Mouse (Mus musculus) midbrain, embryonic 15.5 days (tissue): ENCODE data around the gene Fam178b. TPM values are rescaled to one million over a fixed set of nuclear protein-coding genes. Genes with fewer than 3 reads are reported as not detected.

Experiments used
- ATAC-seq: fragments of 200-750 bp; cut with Nextera tagmentation; replicated peaks from 2 replicates; pipeline ENCODE4 v1.8.0; 2017; ENCODE audit warnings: moderate TSS enrichment
- H3K27ac ChIP-seq: fragments of 300-500 bp; sonication (generic); 2 replicates; pipeline ENCODE4 v1.5.1; 2015; ENCODE audit warnings: mild to moderate bottlenecking, inconsistent platforms
- H3K27me3 ChIP-seq: fragments of 300-500 bp; sonication (generic); replicated peaks from 2 replicates; pipeline ENCODE4 v1.6.1; 2015; ENCODE audit warnings: inconsistent platforms
- H3K36me3 ChIP-seq: fragments of 300-500 bp; sonication (generic); replicated peaks from 2 replicates; pipeline ENCODE4 v1.6.1; 2015; ENCODE audit warnings: inconsistent platforms
- H3K4me1 ChIP-seq: fragments of 300-500 bp; sonication (generic); 2 replicates; pipeline ENCODE4 v1.6.1; 2015; ENCODE audit warnings: inconsistent platforms
- H3K4me2 ChIP-seq: fragments of 300-500 bp; sonication (generic); 2 replicates; pipeline ENCODE4 v1.6.1; 2015; ENCODE audit warnings: inconsistent platforms, mild to moderate bottlenecking, moderate library complexity
- H3K4me3 ChIP-seq: fragments of 300-500 bp; sonication (generic); 2 replicates; pipeline ENCODE4 v1.5.1; 2015; ENCODE audit warnings: mild to moderate bottlenecking, inconsistent platforms
- H3K9ac ChIP-seq: fragments of 300-500 bp; sonication (generic); 2 replicates; pipeline ENCODE4 v1.6.1; 2015; ENCODE audit warnings: mild to moderate bottlenecking, inconsistent platforms
- H3K9me3 ChIP-seq: fragments of 300-500 bp; sonication (generic); 2 replicates; pipeline ENCODE4 v1.6.1; 2016; ENCODE audit warnings: inconsistent platforms
- WGBS: fragments of 180-500 bp; shearing (Covaris S2); methylation state at CpG from one replicate; pipeline ENCODE4 v1.1.7; 2015; ENCODE audit warnings: mixed read lengths; 5-methylcytosine and 5-hydroxymethylcytosine counted together
- polyA plus RNA-seq: library from polyadenylated mRNA; unstranded; fragments of >200 nt; fragmentation: Nextera tagmentation; extraction: Ambion mirVana; gene quantifications from 2 replicates; pipeline ENCODE4 v1.2.1, GENCODE M21; 2015

The Fam178b gene
- polyA plus RNA-seq, 1 experiment from 2014 or later, result not detected

GRCm38 (mm10) chr1:36563197-36563596, 119.8 kb downstream of the Fam178b start:
- H3K9me3 ChIP-seq, result no peaks in the 10 kb centered on the region
- H3K4me1 ChIP-seq, result peaks cover 10% of the 10 kb centered on the region
- no peaks in the 10 kb centered on the region for H3K27me3 ChIP-seq
- WGBS, result 88% methylated on average over 2 of the region's 2 CpGs
- ATAC-seq, result no peak
- H3K27ac ChIP-seq, result no peak overlapping the region
- H3K9ac ChIP-seq, result no peak overlapping the region
- H3K4me2 ChIP-seq, result no peak overlapping the region
- H3K4me3 ChIP-seq, result no peak overlapping the region
- H3K36me3 ChIP-seq, result no peaks in the 10 kb centered on the region

- H3K27me3 ChIP-seq, result no peaks in the 10 kb centered on the region
- no peak for ATAC-seq
- H3K4me3 ChIP-seq, result no peak overlapping the region
- H3K4me2 ChIP-seq, result no peak overlapping the region
- no peaks in the 10 kb centered on the region for H3K9me3 ChIP-seq
- WGBS, result 75% methylated on average over 4 of the region's 4 CpGs
- H3K9ac ChIP-seq, result no peak overlapping the region
- H3K4me1 ChIP-seq, result peaks cover 10% of the 10 kb centered on the region
- H3K36me3 ChIP-seq, result no peaks in the 10 kb centered on the region
- no peak overlapping the region for H3K27ac ChIP-seq
These were observed 120.6 kb downstream of the Fam178b start for GRCm38 (mm10) chr1:36562388-36562787.

GRCm38 (mm10) chr1:36560903-36561302, 122.1 kb downstream of the Fam178b start:
- no peaks in the 10 kb centered on the region for H3K9me3 ChIP-seq

GRCm38 (mm10) chr1:36559888-36560287, 123.1 kb downstream of the Fam178b start:
- no peaks in the 10 kb centered on the region for H3K36me3 ChIP-seq

More at GRCm38 (mm10) chr1:36560903-36561302, 122.1 kb downstream of the Fam178b start:
- no peaks in the 10 kb centered on the region for H3K36me3 ChIP-seq
- no peak for ATAC-seq
- H3K4me2 ChIP-seq, result no peak overlapping the region
- no peak overlapping the region for H3K4me3 ChIP-seq
- no peaks in the 10 kb centered on the region for H3K27me3 ChIP-seq
- 62% methylated on average over 6 of the region's 6 CpGs for WGBS
- no peak overlapping the region for H3K9ac ChIP-seq
- H3K4me1 ChIP-seq, result peaks cover 10% of the 10 kb centered on the region
- no peak overlapping the region for H3K27ac ChIP-seq

GRCm38 (mm10) chr1:36559256-36559655, 123.7 kb downstream of the Fam178b start:
- Histone ChIP-seq H3K36me3 (no peaks in the 10 kb centered on the region), H3K4me3 (no peak overlapping the region), H3K9me3 (no peaks in the 10 kb centered on the region), H3K4me2 (peak overlapping the region; percentile 96; the same call in 1 of the 2 replicates), H3K9ac (no peak overlapping the region), H3K27ac (no peak overlapping the region), H3K27me3 (no peaks in the 10 kb centered on the region), H3K4me1 (peaks cover 27% of the 10 kb centered on the region)
- ATAC-seq, result no peak
- 10% methylated on average over 4 of the region's 4 CpGs for WGBS

More at GRCm38 (mm10) chr1:36559888-36560287, 123.1 kb downstream of the Fam178b start:
- Histone ChIP-seq H3K27me3 (no peaks in the 10 kb centered on the region), H3K4me1 (peaks cover 20% of the 10 kb centered on the region), H3K4me2 (no peak overlapping the region), H3K9me3 (no peaks in the 10 kb centered on the region), H3K27ac (no peak overlapping the region), H3K9ac (no peak overlapping the region), H3K4me3 (no peak overlapping the region)
- ATAC-seq, result no peak
- WGBS, result 78% methylated on average over 5 of the region's 5 CpGs

GRCm38 (mm10) chr1:36558031-36558993, 124.7 kb downstream of the Fam178b start, which contains the start of gene Sema4c:
Gene Sema4c (minus strand): TSS chr1:36558349.
- H3K4me2 ChIP-seq, result peak within 1 kb of the TSS; percentile 96
- H3K4me1 ChIP-seq, result peaks cover 33% of the 10 kb centered on the region
- H3K36me3 ChIP-seq, result peaks cover 8% of the 10 kb centered on the region
- peak; percentile 68 for ATAC-seq
- H3K27me3 ChIP-seq, result no peaks in the 10 kb centered on the region
- H3K4me3 ChIP-seq, result peak within 1 kb of the TSS; percentile 94
- under 1% methylated on average over 68 of the region's 69 CpGs for WGBS
- H3K9ac ChIP-seq, result peak within 1 kb of the TSS; percentile 99
- H3K9me3 ChIP-seq, result no peaks in the 10 kb centered on the region
- peak within 1 kb of the TSS; percentile 97 for H3K27ac ChIP-seq

- H3K4me1 ChIP-seq, result peaks cover 33% of the 10 kb centered on the region
- no peaks in the 10 kb centered on the region for H3K27me3 ChIP-seq
- peak overlapping the region; percentile 94 for H3K4me3 ChIP-seq
- H3K9me3 ChIP-seq, result no peaks in the 10 kb centered on the region
- peak overlapping the region; percentile 96 for H3K4me2 ChIP-seq
- ATAC-seq, result peak; percentile 71
- H3K9ac ChIP-seq, result peak overlapping the region; percentile 99
- under 1% methylated on average over 48 of the region's 48 CpGs for WGBS
- H3K36me3 ChIP-seq, result peaks cover 16% of the 10 kb centered on the region
- H3K27ac ChIP-seq, result peak overlapping the region; percentile 97
These were observed 125.4 kb downstream of the Fam178b start for GRCm38 (mm10) chr1:36557457-36558011.

GRCm38 (mm10) chr1:36556553-36557456, 126.2 kb downstream of the Fam178b start:
- Histone ChIP-seq H3K9ac (peak overlapping the region; percentile 99), H3K9me3 (no peaks in the 10 kb centered on the region), H3K36me3 (peaks cover 23% of the 10 kb centered on the region), H3K4me2 (peak overlapping the region; percentile 96), H3K4me3 (peak overlapping the region; percentile 94), H3K27ac (peak overlapping the region; percentile 97), H3K4me1 (peaks cover 33% of the 10 kb centered on the region), H3K27me3 (no peaks in the 10 kb centered on the region)
- WGBS, result under 1% methylated on average over 51 of the region's 52 CpGs
- peak; percentile 81 for ATAC-seq

GRCm38 (mm10) chr1:36555798-36556395, 127.1 kb downstream of the Fam178b start:
- no peak for ATAC-seq
- WGBS, result 2% methylated on average over 8 of the region's 8 CpGs
- Histone ChIP-seq H3K27ac (peak overlapping the region; percentile 97), H3K4me2 (peak overlapping the region; percentile 96), H3K9me3 (no peaks in the 10 kb centered on the region), H3K9ac (peak overlapping the region; percentile 99), H3K27me3 (no peaks in the 10 kb centered on the region), H3K4me3 (peak overlapping the region; percentile 94), H3K4me1 (peaks cover 33% of the 10 kb centered on the region), H3K36me3 (peaks cover 32% of the 10 kb centered on the region)

GRCm38 (mm10) chr1:36554633-36555399, 128.2 kb downstream of the Fam178b start:
- no peaks in the 10 kb centered on the region for H3K27me3 ChIP-seq
- ATAC-seq, result no peak
- H3K36me3 ChIP-seq, result peaks cover 43% of the 10 kb centered on the region
- H3K4me3 ChIP-seq, result peak overlapping the region; percentile 94
- peak overlapping the region; percentile 99 for H3K9ac ChIP-seq
- WGBS, result 71% methylated on average over 21 of the region's 21 CpGs
- H3K4me1 ChIP-seq, result peaks cover 33% of the 10 kb centered on the region
- H3K4me2 ChIP-seq, result peak overlapping the region; percentile 96
- no peaks in the 10 kb centered on the region for H3K9me3 ChIP-seq
- H3K27ac ChIP-seq, result peak overlapping the region; percentile 97; the same call in 1 of the 2 replicates

- no peak for ATAC-seq
- 89% methylated on average over 16 of the region's 16 CpGs for WGBS
- Histone ChIP-seq H3K4me1 (peaks cover 44% of the 10 kb centered on the region), H3K27ac (no peak overlapping the region), H3K9ac (no peak overlapping the region), H3K9me3 (no peaks in the 10 kb centered on the region), H3K36me3 (peaks cover 49% of the 10 kb centered on the region), H3K4me2 (no peak overlapping the region), H3K27me3 (no peaks in the 10 kb centered on the region), H3K4me3 (no peak overlapping the region)
These were observed 130.5 kb downstream of the Fam178b start for GRCm38 (mm10) chr1:36552506-36552905.
